Mouse (Mus musculus): Measurements from ENCODE around the gene Bicd1. TPM values are rescaled to one million over a fixed set of nuclear protein-coding genes. Genes with fewer than 3 reads are reported as not detected.

The Bicd1 gene
- polyA plus RNA-seq, 1 experiment from 2014 or later = 7.7 TPM

GRCm38 (mm10) chr6:149409341-149409740, 655 bp downstream of the Bicd1 start:
- peak overlapping the region; percentile 76 for H3K4me2 ChIP-seq
- no peaks in the 10 kb centered on the region for H3K27me3 ChIP-seq (ENCODE audit: control insufficient read depth, insufficient read depth, low read length)
- peak overlapping the region; percentile 30; the same call in 1 of the 2 replicates for H3K27ac ChIP-seq (ENCODE audit: low read depth, low read length)
- peaks cover 6% of the 10 kb centered on the region; the same call in 1 of the 2 replicates for H3K4me1 ChIP-seq (ENCODE audit: control insufficient read depth, insufficient read depth, low read length)
- H3K36me3 ChIP-seq (ENCODE audit: control insufficient read depth, insufficient read depth, low read length) = no peaks in the 10 kb centered on the region
- under 1% methylated on average over 11 of the region's 11 CpGs for WGBS (ENCODE audit: insufficient replicate concordance)
- H3K9me3 ChIP-seq (replicated peaks; ENCODE audit: control insufficient read depth, low read length) = no peaks in the 10 kb centered on the region
- peak overlapping the region; percentile 71 for H3K4me3 ChIP-seq (ENCODE audit: low read depth, low read length)
- ATAC-seq (replicated peaks; ENCODE audit: insufficient number of reproducible peaks, low FRiP score, low TSS enrichment) = 0 out of 2 replicates have a peak, but pooled peaks have one; percentile 33
- H3K9ac ChIP-seq (ENCODE audit: low read depth, low read length) = peak overlapping the region; percentile 71

DNA sequence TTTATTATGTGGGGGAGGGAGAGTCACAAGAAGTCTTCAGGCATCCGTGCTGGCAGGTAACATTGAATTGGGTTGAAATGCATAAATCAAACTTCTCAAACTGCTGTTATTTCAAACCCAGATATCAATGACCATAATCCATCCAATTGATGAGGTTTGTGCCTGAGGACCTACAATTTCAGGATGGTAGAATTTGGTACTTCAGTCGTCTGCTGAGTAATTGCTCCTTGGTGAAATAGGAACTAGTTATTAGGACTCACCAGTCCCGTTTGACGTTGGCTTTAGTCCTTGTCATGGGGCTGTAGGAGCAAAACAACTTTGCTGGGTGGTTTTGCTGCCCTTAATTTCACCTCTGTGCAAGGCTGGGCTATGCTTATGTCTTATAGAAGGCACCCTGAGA, 1.2 kb downstream of the Bicd1 start:
- peak overlapping the region; percentile 71; the same call in 1 of the 2 replicates for H3K9ac ChIP-seq (ENCODE audit: low read depth, low read length)
- peak overlapping the region; percentile 76 for H3K4me2 ChIP-seq
- no peak for ATAC-seq (replicated peaks; ENCODE audit: insufficient number of reproducible peaks, low FRiP score, low TSS enrichment)
- H3K27me3 ChIP-seq (ENCODE audit: control insufficient read depth, insufficient read depth, low read length) = no peaks in the 10 kb centered on the region
- H3K4me1 ChIP-seq (ENCODE audit: control insufficient read depth, insufficient read depth, low read length) = peaks cover 6% of the 10 kb centered on the region; the same call in 1 of the 2 replicates
- no peak overlapping the region for H3K27ac ChIP-seq (ENCODE audit: low read depth, low read length)
- no peaks in the 10 kb centered on the region for H3K9me3 ChIP-seq (replicated peaks; ENCODE audit: control insufficient read depth, low read length)
- 27% methylated on average over 4 of the region's 4 CpGs for WGBS (ENCODE audit: insufficient replicate concordance)
- H3K36me3 ChIP-seq (ENCODE audit: control insufficient read depth, insufficient read depth, low read length) = no peaks in the 10 kb centered on the region
- H3K4me3 ChIP-seq (ENCODE audit: low read depth, low read length) = peak overlapping the region; percentile 71

DNA sequence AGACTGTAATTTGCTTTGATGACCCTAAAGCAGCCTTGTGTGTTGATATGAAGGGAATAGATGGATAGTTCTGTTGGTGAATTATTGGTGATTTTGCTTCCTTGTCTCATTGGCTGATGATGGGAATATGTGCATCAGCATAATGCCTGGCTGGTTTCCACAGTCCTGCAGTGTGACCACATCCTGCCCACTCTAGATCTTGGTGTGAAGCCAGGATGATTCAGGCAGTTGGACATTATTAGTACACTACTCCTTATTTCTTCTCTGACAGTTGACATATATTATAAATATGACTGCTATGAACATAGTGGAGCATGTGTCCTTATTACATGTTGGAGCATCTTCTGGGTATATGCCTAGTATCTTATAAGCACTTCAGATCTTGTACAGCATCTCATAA, 4.6 kb downstream of the Bicd1 start:
- no peak for ATAC-seq (replicated peaks; ENCODE audit: insufficient number of reproducible peaks, low FRiP score, low TSS enrichment)
- Histone ChIP-seq H3K27ac (ENCODE audit: low read depth, low read length) (no peak overlapping the region), H3K9ac (ENCODE audit: low read depth, low read length) (no peak overlapping the region), H3K4me3 (ENCODE audit: low read depth, low read length) (no peak overlapping the region), H3K4me1 (ENCODE audit: control insufficient read depth, insufficient read depth, low read length) (peaks cover 6% of the 10 kb centered on the region; the same call in 1 of the 2 replicates), H3K4me2 (no peak overlapping the region), H3K36me3 (ENCODE audit: control insufficient read depth, insufficient read depth, low read length) (no peaks in the 10 kb centered on the region), H3K27me3 (ENCODE audit: control insufficient read depth, insufficient read depth, low read length) (no peaks in the 10 kb centered on the region), H3K9me3 (replicated peaks; ENCODE audit: control insufficient read depth, low read length) (no peaks in the 10 kb centered on the region)

GRCm38 (mm10) chr6:149424748-149425147, 16.1 kb downstream of the Bicd1 start:
- H3K4me2 ChIP-seq = no peak overlapping the region
- H3K36me3 ChIP-seq (ENCODE audit: control insufficient read depth, insufficient read depth, low read length) = no peaks in the 10 kb centered on the region
- no peaks in the 10 kb centered on the region for H3K9me3 ChIP-seq (replicated peaks; ENCODE audit: control insufficient read depth, low read length)
- no peak overlapping the region for H3K9ac ChIP-seq (ENCODE audit: low read depth, low read length)
- no peak overlapping the region for H3K4me3 ChIP-seq (ENCODE audit: low read depth, low read length)
- H3K27me3 ChIP-seq (ENCODE audit: control insufficient read depth, insufficient read depth, low read length) = no peaks in the 10 kb centered on the region
- no peaks in the 10 kb centered on the region for H3K4me1 ChIP-seq (ENCODE audit: control insufficient read depth, insufficient read depth, low read length)
- no peak for ATAC-seq (replicated peaks; ENCODE audit: insufficient number of reproducible peaks, low FRiP score, low TSS enrichment)
- no peak overlapping the region for H3K27ac ChIP-seq (ENCODE audit: low read depth, low read length)

- no peak overlapping the region for H3K9ac ChIP-seq (ENCODE audit: low read depth, low read length)
- H3K36me3 ChIP-seq (ENCODE audit: control insufficient read depth, insufficient read depth, low read length) = no peaks in the 10 kb centered on the region
- no peaks in the 10 kb centered on the region for H3K9me3 ChIP-seq (replicated peaks; ENCODE audit: control insufficient read depth, low read length)
- H3K27ac ChIP-seq (ENCODE audit: low read depth, low read length) = no peak overlapping the region
- no peak overlapping the region for H3K4me2 ChIP-seq
- no peaks in the 10 kb centered on the region for H3K27me3 ChIP-seq (ENCODE audit: control insufficient read depth, insufficient read depth, low read length)
- no peaks in the 10 kb centered on the region for H3K4me1 ChIP-seq (ENCODE audit: control insufficient read depth, insufficient read depth, low read length)
- ATAC-seq (replicated peaks; ENCODE audit: insufficient number of reproducible peaks, low FRiP score, low TSS enrichment) = no peak
- H3K4me3 ChIP-seq (ENCODE audit: low read depth, low read length) = no peak overlapping the region
- WGBS (ENCODE audit: insufficient replicate concordance) = 74% methylated on average over 1 of the region's 1 CpGs
Observed at GRCm38 (mm10) chr6:149439140-149439539, 30.5 kb downstream of the Bicd1 start.

DNA sequence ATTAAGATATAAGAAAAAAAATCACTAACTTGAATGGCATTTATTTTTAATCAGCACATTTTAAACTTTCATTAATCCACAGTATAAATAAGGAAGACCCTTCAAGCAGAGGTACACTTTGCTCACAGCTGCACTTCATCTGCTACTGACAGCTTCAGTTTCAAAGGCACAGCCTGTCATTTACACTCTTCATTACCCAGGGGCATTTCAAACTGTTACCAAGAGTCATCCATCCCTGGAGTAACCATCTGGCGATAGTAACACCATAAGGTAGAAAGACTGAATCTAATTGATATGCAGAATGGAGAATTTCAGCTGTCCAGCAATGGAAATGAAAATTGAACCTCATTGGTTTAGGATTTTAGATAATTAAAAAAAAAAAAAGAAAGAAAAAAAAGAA, 34.2 kb downstream of the Bicd1 start:
- Histone ChIP-seq H3K4me1 (ENCODE audit: control insufficient read depth, insufficient read depth, low read length) (no peaks in the 10 kb centered on the region), H3K4me2 (no peak overlapping the region), H3K9me3 (replicated peaks; ENCODE audit: control insufficient read depth, low read length) (no peaks in the 10 kb centered on the region), H3K27me3 (ENCODE audit: control insufficient read depth, insufficient read depth, low read length) (no peaks in the 10 kb centered on the region), H3K4me3 (ENCODE audit: low read depth, low read length) (no peak overlapping the region), H3K36me3 (ENCODE audit: control insufficient read depth, insufficient read depth, low read length) (no peaks in the 10 kb centered on the region), H3K9ac (ENCODE audit: low read depth, low read length) (no peak overlapping the region), H3K27ac (ENCODE audit: low read depth, low read length) (no peak overlapping the region)
- ATAC-seq (replicated peaks; ENCODE audit: insufficient number of reproducible peaks, low FRiP score, low TSS enrichment) = no peak
- WGBS (ENCODE audit: insufficient replicate concordance) = 59% methylated on average over 1 of the region's 1 CpGs

DNA sequence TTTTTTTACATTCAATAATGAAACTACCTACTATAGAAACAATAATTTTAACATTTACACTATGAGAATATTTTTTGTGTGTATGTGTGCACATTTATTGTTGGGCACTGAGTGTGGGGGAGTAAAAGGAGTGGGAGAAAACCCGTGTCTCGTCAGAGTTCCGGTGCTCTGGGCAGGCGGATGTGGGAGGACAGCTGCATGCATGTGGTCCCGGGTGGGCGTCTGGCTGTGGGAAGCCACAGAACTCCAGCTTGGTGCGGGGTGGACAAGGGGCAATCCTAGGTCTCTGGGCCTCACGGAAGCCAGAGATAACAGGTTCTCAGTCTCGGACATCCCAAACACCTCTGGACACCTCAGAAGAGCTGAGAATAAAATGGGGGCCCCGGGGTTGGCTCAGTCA, 37.2 kb downstream of the Bicd1 start:
- H3K36me3 ChIP-seq (ENCODE audit: control insufficient read depth, insufficient read depth, low read length) = no peaks in the 10 kb centered on the region
- H3K4me3 ChIP-seq (ENCODE audit: low read depth, low read length) = no peak overlapping the region
- no peak overlapping the region for H3K27ac ChIP-seq (ENCODE audit: low read depth, low read length)
- H3K4me2 ChIP-seq = no peak overlapping the region
- no peaks in the 10 kb centered on the region for H3K9me3 ChIP-seq (replicated peaks; ENCODE audit: control insufficient read depth, low read length)
- no peaks in the 10 kb centered on the region for H3K4me1 ChIP-seq (ENCODE audit: control insufficient read depth, insufficient read depth, low read length)
- no peak overlapping the region for H3K9ac ChIP-seq (ENCODE audit: low read depth, low read length)
- no peaks in the 10 kb centered on the region for H3K27me3 ChIP-seq (ENCODE audit: control insufficient read depth, insufficient read depth, low read length)
- WGBS (ENCODE audit: insufficient replicate concordance) = 63% methylated on average over 10 of the region's 10 CpGs
- no peak for ATAC-seq (replicated peaks; ENCODE audit: insufficient number of reproducible peaks, low FRiP score, low TSS enrichment)

DNA sequence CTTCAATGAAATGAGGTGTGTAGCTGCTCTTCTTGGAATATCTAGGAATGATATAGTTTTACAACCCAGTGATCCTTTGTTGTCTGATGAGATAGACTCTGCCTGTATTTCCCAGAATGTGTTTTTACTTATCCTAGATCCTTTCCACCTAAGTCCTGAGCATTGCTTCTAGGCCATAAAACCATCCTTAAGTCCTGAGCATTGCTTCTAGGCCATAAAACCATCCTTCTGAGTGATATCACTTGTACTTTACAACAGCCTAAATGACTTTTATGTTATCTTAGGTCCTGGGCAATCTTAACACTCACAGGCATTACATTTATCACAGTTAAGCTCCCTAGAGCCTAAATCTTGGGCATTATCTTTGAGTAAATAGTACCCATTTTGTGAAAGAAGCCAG, 48.6 kb downstream of the Bicd1 start:
- Histone ChIP-seq H3K27me3 (ENCODE audit: control insufficient read depth, insufficient read depth, low read length) (no peaks in the 10 kb centered on the region), H3K27ac (ENCODE audit: low read depth, low read length) (no peak overlapping the region), H3K4me3 (ENCODE audit: low read depth, low read length) (no peak overlapping the region), H3K9ac (ENCODE audit: low read depth, low read length) (no peak overlapping the region), H3K4me1 (ENCODE audit: control insufficient read depth, insufficient read depth, low read length) (no peaks in the 10 kb centered on the region), H3K9me3 (replicated peaks; ENCODE audit: control insufficient read depth, low read length) (no peaks in the 10 kb centered on the region), H3K4me2 (no peak overlapping the region), H3K36me3 (ENCODE audit: control insufficient read depth, insufficient read depth, low read length) (no peaks in the 10 kb centered on the region)
- no peak for ATAC-seq (replicated peaks; ENCODE audit: insufficient number of reproducible peaks, low FRiP score, low TSS enrichment)

- no peak overlapping the region for H3K9ac ChIP-seq (ENCODE audit: low read depth, low read length)
- no peak for ATAC-seq (replicated peaks; ENCODE audit: insufficient number of reproducible peaks, low FRiP score, low TSS enrichment)
- no peaks in the 10 kb centered on the region for H3K27me3 ChIP-seq (ENCODE audit: control insufficient read depth, insufficient read depth, low read length)
- no peak overlapping the region for H3K27ac ChIP-seq (ENCODE audit: low read depth, low read length)
- H3K36me3 ChIP-seq (ENCODE audit: control insufficient read depth, insufficient read depth, low read length) = no peaks in the 10 kb centered on the region
- H3K4me3 ChIP-seq (ENCODE audit: low read depth, low read length) = no peak overlapping the region
- H3K4me1 ChIP-seq (ENCODE audit: control insufficient read depth, insufficient read depth, low read length) = no peaks in the 10 kb centered on the region
- 16% methylated on average over 1 of the region's 1 CpGs for WGBS (ENCODE audit: insufficient replicate concordance)
- no peaks in the 10 kb centered on the region for H3K9me3 ChIP-seq (replicated peaks; ENCODE audit: control insufficient read depth, low read length)
- H3K4me2 ChIP-seq = no peak overlapping the region
Observed at GRCm38 (mm10) chr6:149460971-149461370, 52.3 kb downstream of the Bicd1 start.
